Mouse (Mus musculus) heart, adult 2 months (tissue): ENCODE results near the gene Lrrc8c.

ENCODE experiments used
- CTCF ChIP-seq: fragments of 200-600 bp; IDR thresholded peaks from 2 replicates; pipeline ENCODE4 v1.8.1; 2022; ENCODE audit warnings: antibody characterized with exemption, mild to moderate bottlenecking, moderate library complexity
- EP300 ChIP-seq: fragments of 200-500 bp; IDR thresholded peaks from 2 replicates; pipeline ENCODE4 v1.6.1; 2011; ENCODE audit warnings: low read depth, low read length, control low read depth; ENCODE audit not compliant: insufficient read depth
- POLR2A ChIP-seq: fragments of 200-500 bp; IDR thresholded peaks from 2 replicates; pipeline ENCODE4 v1.6.1; 2011; ENCODE audit warnings: mild to moderate bottlenecking, low read depth, low read length, control low read depth; ENCODE audit not compliant: insufficient read depth

DNA sequence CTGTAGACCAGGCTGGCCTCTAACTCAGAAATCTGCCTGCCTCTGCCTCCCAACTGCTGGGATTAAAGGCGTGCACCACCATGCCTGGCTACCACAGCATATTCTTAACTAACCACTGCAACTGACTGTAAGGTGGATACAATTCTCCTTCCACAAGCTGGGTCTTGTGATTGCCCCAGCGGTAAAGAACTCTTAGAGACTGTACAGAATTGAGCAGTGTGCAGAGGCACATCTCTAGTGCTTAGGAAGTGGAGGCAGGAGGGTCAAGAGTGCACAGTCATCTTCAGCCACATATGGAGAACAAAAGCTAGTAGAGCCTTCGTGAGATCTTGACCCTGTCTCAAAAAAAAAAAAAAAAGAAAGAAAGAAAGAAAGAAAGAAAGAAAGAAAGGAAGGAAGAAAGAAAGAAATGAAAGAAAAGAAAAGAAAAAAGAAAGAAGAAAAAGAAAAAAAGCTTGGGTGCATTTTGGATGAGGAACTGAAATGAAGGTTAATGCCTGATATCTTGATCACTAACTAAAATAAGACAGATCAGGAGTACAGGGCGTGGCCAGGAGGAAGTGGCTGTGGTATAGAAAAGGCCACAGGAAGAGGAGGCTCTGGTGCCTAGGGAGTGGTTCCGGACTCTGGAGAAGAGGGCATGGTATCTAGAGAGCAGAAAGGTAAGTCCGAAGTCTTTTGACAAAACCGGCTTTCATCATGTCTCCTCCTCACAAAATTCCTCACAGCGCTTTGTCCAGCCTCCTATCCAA, 131.7 kb downstream of the Lrrc8c start:
- TF ChIP-seq EP300 (no peak), POLR2A (no peak), CTCF (no peak)
